In the genomic region with DNA sequence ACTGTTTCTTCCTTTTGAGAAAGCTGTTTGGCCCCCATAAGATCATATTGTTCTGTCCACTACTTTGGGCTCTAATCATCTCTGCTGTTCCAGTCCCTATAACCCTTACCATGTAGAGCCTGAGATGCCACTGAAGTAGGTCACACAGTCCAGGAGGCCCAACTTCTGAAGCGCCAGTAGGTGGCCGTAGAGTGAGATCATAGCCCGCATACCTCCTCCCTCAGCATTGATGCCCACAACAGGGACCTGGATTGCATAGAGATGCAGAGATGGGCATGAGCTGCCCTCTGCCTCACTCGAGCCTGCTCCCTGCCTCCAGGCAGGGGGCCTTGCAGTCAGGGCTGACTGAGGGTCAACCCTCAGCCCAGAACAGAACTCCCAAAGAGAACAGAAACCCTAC, we compare ENCODE assay signal across 46 mouse cellular contexts. TPM values are rescaled to one million over a fixed set of nuclear protein-coding genes. Genes with fewer than 3 reads are reported as not detected.
"Had no signal": no experiment of that assay in that cellular context is flagged by ENCODE, and none has a peak within 500 bp of the region (broad histone marks: within the 10 kb centered on the region; RNA-seq: fewer than 3 reads in every experiment).

No protein-coding gene starts in this region.

- H3K27me3 ChIP-seq: limb, embryonic 12.5 days; limb, embryonic 13.5 days; limb, embryonic 15.5 days; liver, embryonic 13.5 days; liver, embryonic 15.5 days; lung, embryonic 15.5 days; midbrain, embryonic 12.5 days; midbrain, embryonic 13.5 days; midbrain, embryonic 15.5 days; neural tube, embryonic 12.5 days had no signal

- H3K9me3 ChIP-seq: limb, embryonic 10.5 days; limb, embryonic 12.5 days; limb, embryonic 13.5 days; limb, embryonic 15.5 days; liver, embryonic 12.5 days; liver, embryonic 13.5 days; liver, embryonic 15.5 days; lung, embryonic 15.5 days; megakaryocyte, embryonic 14.5 days; midbrain, embryonic 10.5 days; midbrain, embryonic 12.5 days; midbrain, embryonic 13.5 days; midbrain, embryonic 15.5 days; neural tube, embryonic 12.5 days had no signal

- ATAC-seq: liver, embryonic 12.5 days; liver, postnatal 0 days; lung, postnatal 0 days; midbrain, embryonic 13.5 days; midbrain, embryonic 15.5 days; midbrain, embryonic 16.5 days had no signal

- H3K4me1 ChIP-seq: limb, embryonic 10.5 days; limb, embryonic 12.5 days; limb, embryonic 13.5 days; limb, embryonic 15.5 days; liver, embryonic 13.5 days; liver, embryonic 15.5 days; lung, embryonic 15.5 days; midbrain, embryonic 10.5 days; midbrain, embryonic 12.5 days; midbrain, embryonic 13.5 days; midbrain, embryonic 15.5 days; neural tube, embryonic 12.5 days had no signal

- DNase-seq: left cerebral cortex, postnatal 4 days; liver; liver, embryonic 13.5 days; liver, postnatal 0 days; lung, adult 18-20 months; lung, adult 2 months; lung, embryonic 14.5 days; lung, postnatal 10 days; lung, postnatal 14 days; lung, postnatal 36 days; lung, postnatal 4 days; midbrain, embryonic 14.5 days had no signal

- H3K27ac ChIP-seq: limb, embryonic 10.5 days; limb, embryonic 12.5 days; limb, embryonic 13.5 days; limb, embryonic 15.5 days; liver, embryonic 12.5 days; liver, embryonic 13.5 days; liver, embryonic 14.5 days; liver, embryonic 15.5 days; lung, embryonic 15.5 days; macrophage; midbrain, embryonic 10.5 days; midbrain, embryonic 12.5 days; midbrain, embryonic 13.5 days; midbrain, embryonic 15.5 days; neural tube, embryonic 12.5 days had no signal

- H3K9ac ChIP-seq: limb, embryonic 12.5 days; limb, embryonic 13.5 days; limb, embryonic 15.5 days; liver, embryonic 12.5 days; liver, embryonic 13.5 days; liver, embryonic 14.5 days; liver, embryonic 15.5 days; liver, postnatal 0 days; lung, embryonic 14.5 days; lung, embryonic 15.5 days; midbrain, embryonic 12.5 days; midbrain, embryonic 13.5 days; midbrain, embryonic 15.5 days; neural tube, embryonic 12.5 days had no signal

- H3K36me3 ChIP-seq: limb, embryonic 10.5 days; limb, embryonic 12.5 days; limb, embryonic 13.5 days; limb, embryonic 15.5 days; liver, embryonic 12.5 days; liver, embryonic 13.5 days; liver, embryonic 15.5 days; lung, embryonic 15.5 days; midbrain, embryonic 10.5 days; midbrain, embryonic 12.5 days; midbrain, embryonic 13.5 days; midbrain, embryonic 15.5 days; neural tube, embryonic 12.5 days had no signal

- H3K4me2 ChIP-seq: limb, embryonic 12.5 days; limb, embryonic 13.5 days; limb, embryonic 15.5 days; liver, embryonic 11.5 days; liver, embryonic 12.5 days; liver, embryonic 13.5 days; liver, embryonic 15.5 days; lung, embryonic 14.5 days; lung, embryonic 15.5 days; midbrain, embryonic 11.5 days; midbrain, embryonic 12.5 days; midbrain, embryonic 13.5 days; midbrain, embryonic 15.5 days; neural tube, embryonic 12.5 days had no signal

- H3K4me3 ChIP-seq: limb, embryonic 10.5 days; limb, embryonic 12.5 days; limb, embryonic 13.5 days; limb, embryonic 15.5 days; liver, embryonic 12.5 days; liver, embryonic 13.5 days; liver, embryonic 15.5 days; lung, embryonic 15.5 days; megakaryocyte, embryonic 14.5 days; midbrain, embryonic 10.5 days; midbrain, embryonic 12.5 days; midbrain, embryonic 13.5 days; midbrain, embryonic 15.5 days; myocyte; neural tube, embryonic 12.5 days had no signal

RNA-seq across cellular contexts. Expression of a gene that starts 12.0 kb away (rescaled TPM):
- total RNA-seq: left cerebral cortex, postnatal 25 days; liver, adult 2 months; megakaryocyte progenitor cell, adult 5-6 weeks; megakaryocyte, adult 5-6 weeks; megakaryocyte-erythroid progenitor cell, adult 5-6 weeks; monocyte, adult 5-6 weeks had no signal
- polyA plus RNA-seq: liver, adult 2 months; liver, embryonic 11.5 days; liver, embryonic 12.5 days; liver, embryonic 13.5 days; liver, embryonic 14.5 days; liver, embryonic 15.5 days; liver, embryonic 16.5 days; liver, postnatal 0 days; lung, embryonic 14.5 days; lung, embryonic 15.5 days; lung, embryonic 16.5 days; lung, postnatal 0 days; macrophage; midbrain, embryonic 12.5 days; midbrain, embryonic 13.5 days; midbrain, embryonic 14.5 days; myocyte; neural tube, embryonic 11.5 days had no signal

RNA-seq across cellular contexts. Expression of a gene that starts 31.8 kb away (rescaled TPM):
- total RNA-seq: liver, adult 2 months; megakaryocyte progenitor cell, adult 5-6 weeks; megakaryocyte, adult 5-6 weeks; megakaryocyte-erythroid progenitor cell, adult 5-6 weeks; monocyte, adult 5-6 weeks had no signal
- polyA plus RNA-seq: limb, embryonic 10.5 days; limb, embryonic 11.5 days; liver, adult 2 months; liver, embryonic 11.5 days; liver, embryonic 12.5 days; liver, embryonic 13.5 days; liver, embryonic 14.5 days; liver, embryonic 15.5 days; liver, embryonic 16.5 days; liver, postnatal 0 days; lung, embryonic 14.5 days; lung, postnatal 0 days; macrophage had no signal

RNA-seq across cellular contexts. Expression of a gene that starts 37.0 kb away (rescaled TPM):
- total RNA-seq: left cerebral cortex, postnatal 10 days; left cerebral cortex, postnatal 14 days; left cerebral cortex, postnatal 25 days; left cerebral cortex, postnatal 36 days; left cerebral cortex, postnatal 4 days; megakaryocyte progenitor cell, adult 5-6 weeks; megakaryocyte-erythroid progenitor cell, adult 5-6 weeks; monocyte, adult 5-6 weeks had no signal
- polyA plus RNA-seq: limb, embryonic 10.5 days; limb, embryonic 11.5 days; liver, embryonic 12.5 days; liver, embryonic 13.5 days; liver, embryonic 14.5 days; liver, embryonic 15.5 days; liver, embryonic 16.5 days; liver, postnatal 0 days; macrophage; midbrain, embryonic 10.5 days; midbrain, embryonic 11.5 days; midbrain, embryonic 13.5 days; midbrain, embryonic 14.5 days; midbrain, embryonic 15.5 days; midbrain, embryonic 16.5 days; midbrain, postnatal 0 days; neural tube, embryonic 11.5 days; neural tube, embryonic 12.5 days had no signal
